Mouse (Mus musculus): ENCODE measurements around the gene Vrtn.

GRCm38 (mm10) chr12:84686176-84686575 is 45.4 kb downstream of the Vrtn start:
- TF ChIP-seq EP300 (IDR thresholded peaks at IDR 0.05; ENCODE audit: low read depth) (no peak), CTCF (IDR thresholded peaks at IDR 0.05; ENCODE audit: low read depth) (no peak)
